Mouse (Mus musculus): ENCODE measurements around the gene 5730409E04Rik. TPM values are rescaled to one million over a fixed set of nuclear protein-coding genes. Genes with fewer than 3 reads are reported as not detected.
A peak's percentile ranks its signal among the peaks of the same experiment; 100 is the strongest.

5730409E04Rik gene
- polyA plus RNA-seq, 1 experiment from 2014 or later, result 1.7 TPM

DNA sequence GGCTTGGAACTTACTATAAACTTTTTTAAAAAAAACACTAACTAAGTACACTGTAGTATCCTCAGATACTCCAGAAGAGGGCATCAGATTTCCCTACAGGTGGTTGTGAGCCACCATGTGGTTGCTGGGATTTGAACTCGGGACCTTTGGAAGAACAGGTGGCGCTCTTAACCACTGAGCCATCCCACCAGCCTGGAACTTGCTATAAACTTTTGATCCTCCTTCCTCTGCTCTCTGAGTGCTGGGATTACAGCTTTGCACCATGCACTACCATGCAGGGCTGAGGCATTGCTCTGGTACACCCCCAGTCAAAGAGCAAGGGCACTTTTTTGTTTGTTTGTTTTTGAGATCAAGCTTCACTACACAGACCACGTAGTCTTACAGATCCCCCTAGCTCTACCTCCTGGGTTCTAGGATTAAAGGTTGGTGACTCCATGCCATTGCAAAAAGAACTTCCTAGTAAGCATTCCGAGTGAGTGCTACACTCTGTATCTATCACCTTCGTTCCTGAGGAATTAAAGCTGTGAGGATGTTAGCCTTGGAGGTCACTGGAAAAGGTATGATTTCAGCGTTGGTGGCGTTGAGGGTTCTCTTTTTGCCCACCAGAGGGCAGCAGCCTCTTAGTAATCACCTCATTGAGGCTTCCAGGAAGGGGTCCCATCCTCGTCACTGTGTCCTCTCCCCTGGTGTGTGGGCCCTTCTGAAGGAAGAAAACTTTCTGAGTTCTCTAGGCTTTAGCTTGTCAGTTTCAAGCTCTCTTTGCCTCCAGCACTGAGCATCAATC, 9.5 kb upstream of the 5730409E04Rik start:
- Histone ChIP-seq H3K4me1 (replicated peaks; ENCODE audit: control insufficient read depth, insufficient read depth, low read length) (peaks cover 15% of the 10 kb centered on the region), H3K9me3 (ENCODE audit: control insufficient read depth, low read length) (no peaks in the 10 kb centered on the region), H3K27me3 (ENCODE audit: control insufficient read depth, insufficient read depth, low read length) (peaks cover 13% of the 10 kb centered on the region), H3K4me3 (ENCODE audit: low read depth, low read length) (no peak overlapping the region), H3K9ac (ENCODE audit: low read length) (no peak overlapping the region), H3K4me2 (ENCODE audit: low read depth, low read length, severe bottlenecking) (no peak overlapping the region), H3K27ac (ENCODE audit: low read depth, low read length) (no peak overlapping the region), H3K36me3 (ENCODE audit: control insufficient read depth, insufficient read depth, low read length) (no peaks in the 10 kb centered on the region)
- ATAC-seq (replicated peaks; ENCODE audit: low FRiP score) (no peak), DNase-seq (ENCODE audit: low spot score) (peak; percentile 80)
- WGBS, result 33% methylated on average over 8 of the region's 8 CpGs

DNA sequence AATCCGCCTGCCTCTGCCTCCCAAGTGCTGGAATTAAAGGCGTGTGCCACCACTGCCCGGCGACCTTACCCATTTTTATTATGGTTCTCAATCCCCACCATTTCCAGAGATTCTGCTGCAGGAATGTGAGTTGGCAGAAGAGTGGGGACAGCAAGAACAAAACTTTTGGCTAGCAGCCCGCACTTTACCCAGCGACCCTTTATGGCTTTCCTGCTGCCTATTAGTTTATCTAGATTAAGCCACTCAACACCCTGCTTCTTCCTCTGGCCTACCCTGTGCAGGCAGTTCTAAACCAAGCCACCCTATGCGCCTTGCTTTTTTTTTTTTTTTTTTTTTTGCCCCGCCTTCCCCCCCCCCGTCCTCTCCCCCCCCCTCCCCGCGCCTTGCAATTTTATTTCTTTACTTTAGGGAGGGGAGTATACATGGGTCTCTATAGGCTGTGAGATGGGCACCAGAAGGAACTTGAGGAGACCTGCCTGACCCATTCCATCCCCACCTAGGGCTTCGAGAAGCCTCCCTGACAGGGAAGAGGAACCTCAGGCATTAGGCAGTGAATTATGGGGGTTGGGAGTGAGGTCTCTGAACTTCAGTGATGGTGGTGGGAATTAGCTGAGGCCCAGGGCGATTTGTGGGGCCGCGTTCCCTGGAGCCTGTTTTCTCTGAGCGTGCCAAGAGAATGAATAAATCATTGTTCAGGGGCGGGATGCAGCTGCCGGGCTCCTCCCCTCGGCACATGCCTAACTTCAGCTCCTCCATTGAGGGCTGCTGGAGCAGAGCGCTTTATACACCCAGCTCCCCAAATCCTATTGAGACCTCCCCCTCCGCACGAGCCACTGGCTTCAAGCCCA, 7.8 kb upstream of the 5730409E04Rik start:
- Histone ChIP-seq H3K9me3 (ENCODE audit: control insufficient read depth, low read length) (no peaks in the 10 kb centered on the region), H3K4me1 (replicated peaks; ENCODE audit: control insufficient read depth, insufficient read depth, low read length) (peaks cover 15% of the 10 kb centered on the region), H3K4me2 (ENCODE audit: low read depth, low read length, severe bottlenecking) (peak overlapping the region; percentile 45), H3K4me3 (ENCODE audit: low read depth, low read length) (peak overlapping the region; percentile 6; the same call in 1 of the 2 replicates), H3K27me3 (ENCODE audit: control insufficient read depth, insufficient read depth, low read length) (peaks cover 25% of the 10 kb centered on the region), H3K27ac (ENCODE audit: low read depth, low read length) (peak overlapping the region; percentile 72), H3K9ac (ENCODE audit: low read length) (peak overlapping the region; percentile 16; the same call in 1 of the 2 replicates), H3K36me3 (ENCODE audit: control insufficient read depth, insufficient read depth, low read length) (no peaks in the 10 kb centered on the region)
- ATAC-seq (replicated peaks; ENCODE audit: low FRiP score) (peak; percentile 95), DNase-seq (ENCODE audit: low spot score) (peak; percentile 88)
- 26% methylated on average over 18 of the region's 22 CpGs for WGBS

DNA sequence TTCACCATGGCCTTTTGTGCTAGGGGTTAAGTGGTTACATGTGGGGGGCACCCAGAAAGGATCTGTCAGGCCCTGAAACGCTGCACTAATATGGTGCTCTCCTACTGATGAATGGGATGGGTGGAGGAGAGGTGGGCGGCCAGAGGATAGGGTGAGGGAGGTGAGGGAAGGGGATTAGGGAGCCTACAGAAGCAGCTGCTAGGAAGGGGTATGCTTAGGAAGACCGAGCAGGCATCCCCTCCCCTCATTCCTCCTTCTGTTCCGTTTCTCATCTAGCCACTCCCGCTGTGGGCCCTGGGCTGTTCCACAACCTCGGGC, 7.2 kb upstream of the 5730409E04Rik start:
- Histone ChIP-seq H3K27me3 (ENCODE audit: control insufficient read depth, insufficient read depth, low read length) (peaks cover 25% of the 10 kb centered on the region), H3K4me1 (replicated peaks; ENCODE audit: control insufficient read depth, insufficient read depth, low read length) (peaks cover 15% of the 10 kb centered on the region), H3K27ac (ENCODE audit: low read depth, low read length) (peak overlapping the region; percentile 72), H3K4me3 (ENCODE audit: low read depth, low read length) (peak overlapping the region; percentile 6; the same call in 1 of the 2 replicates), H3K36me3 (ENCODE audit: control insufficient read depth, insufficient read depth, low read length) (no peaks in the 10 kb centered on the region), H3K4me2 (ENCODE audit: low read depth, low read length, severe bottlenecking) (peak overlapping the region; percentile 45), H3K9ac (ENCODE audit: low read length) (peak overlapping the region; percentile 16; the same call in 1 of the 2 replicates), H3K9me3 (ENCODE audit: control insufficient read depth, low read length) (no peaks in the 10 kb centered on the region)
- DNase-seq (ENCODE audit: low spot score), result no peak
- WGBS, result 1% methylated on average over 6 of the region's 6 CpGs
- no peak; the same call in 1 of the 2 replicates for ATAC-seq (replicated peaks; ENCODE audit: low FRiP score)

DNA sequence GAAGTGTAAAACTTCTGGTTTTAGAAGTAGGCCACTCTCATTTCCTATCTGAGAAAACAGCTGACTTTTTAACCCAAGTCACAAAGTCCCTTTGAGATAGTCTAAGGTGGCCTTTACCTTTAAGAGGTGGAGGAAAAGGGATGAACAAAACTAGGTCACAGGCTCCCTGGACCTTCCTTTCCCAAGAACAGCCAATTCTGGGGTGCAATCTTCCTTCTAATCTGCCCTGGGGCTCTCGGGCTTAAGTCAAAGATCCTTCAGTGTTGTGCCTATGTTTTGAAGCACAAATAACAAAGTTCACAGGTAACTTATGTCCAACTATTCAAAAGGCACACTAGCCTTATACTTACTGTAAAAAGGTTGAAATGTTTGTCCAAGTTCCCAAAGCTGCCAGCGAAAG, 5.5 kb upstream of the 5730409E04Rik start:
- no peak for ATAC-seq (replicated peaks; ENCODE audit: low FRiP score)
- H3K4me3 ChIP-seq (ENCODE audit: low read depth, low read length), result no peak overlapping the region
- H3K9me3 ChIP-seq (ENCODE audit: control insufficient read depth, low read length), result no peaks in the 10 kb centered on the region
- H3K9ac ChIP-seq (ENCODE audit: low read length), result no peak overlapping the region
- no peak overlapping the region for H3K4me2 ChIP-seq (ENCODE audit: low read depth, low read length, severe bottlenecking)
- peaks cover 25% of the 10 kb centered on the region for H3K27me3 ChIP-seq (ENCODE audit: control insufficient read depth, insufficient read depth, low read length)
- 70% methylated on average over 2 of the region's 2 CpGs for WGBS
- H3K27ac ChIP-seq (ENCODE audit: low read depth, low read length), result no peak overlapping the region
- H3K36me3 ChIP-seq (ENCODE audit: control insufficient read depth, insufficient read depth, low read length), result no peaks in the 10 kb centered on the region
- H3K4me1 ChIP-seq (replicated peaks; ENCODE audit: control insufficient read depth, insufficient read depth, low read length), result peaks cover 15% of the 10 kb centered on the region
- no peak for DNase-seq (ENCODE audit: low spot score)

DNA sequence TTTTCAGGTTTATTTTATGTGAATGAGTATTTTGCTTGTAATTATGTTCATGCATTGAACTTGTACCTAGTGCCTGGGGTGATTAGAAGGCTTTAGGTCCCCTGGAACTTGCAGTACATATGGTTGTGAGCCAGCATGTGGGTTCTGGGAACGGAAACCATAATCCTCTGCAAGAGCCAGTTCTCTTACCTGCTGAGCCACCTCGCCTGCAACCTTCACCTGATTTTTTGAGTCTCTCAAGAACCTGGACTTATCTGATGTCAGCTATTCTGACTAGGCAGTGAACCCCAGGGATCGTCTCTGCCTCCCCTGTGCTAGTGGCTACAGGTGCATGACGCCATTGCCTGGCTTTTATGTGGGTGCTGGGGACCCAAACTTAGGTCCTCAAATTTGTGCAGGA, 3.9 kb upstream of the 5730409E04Rik start:
- no peak overlapping the region for H3K4me3 ChIP-seq (ENCODE audit: low read depth, low read length)
- no peaks in the 10 kb centered on the region for H3K9me3 ChIP-seq (ENCODE audit: control insufficient read depth, low read length)
- no peak overlapping the region for H3K27ac ChIP-seq (ENCODE audit: low read depth, low read length)
- WGBS, result 87% methylated on average over 4 of the region's 4 CpGs
- no peak overlapping the region for H3K9ac ChIP-seq (ENCODE audit: low read length)
- peaks cover 25% of the 10 kb centered on the region for H3K27me3 ChIP-seq (ENCODE audit: control insufficient read depth, insufficient read depth, low read length)
- no peak overlapping the region for H3K4me2 ChIP-seq (ENCODE audit: low read depth, low read length, severe bottlenecking)
- H3K36me3 ChIP-seq (ENCODE audit: control insufficient read depth, insufficient read depth, low read length), result no peaks in the 10 kb centered on the region
- peaks cover 16% of the 10 kb centered on the region for H3K4me1 ChIP-seq (replicated peaks; ENCODE audit: control insufficient read depth, insufficient read depth, low read length)
- ATAC-seq (replicated peaks; ENCODE audit: low FRiP score), result no peak
- no peak for DNase-seq (ENCODE audit: low spot score)

DNA sequence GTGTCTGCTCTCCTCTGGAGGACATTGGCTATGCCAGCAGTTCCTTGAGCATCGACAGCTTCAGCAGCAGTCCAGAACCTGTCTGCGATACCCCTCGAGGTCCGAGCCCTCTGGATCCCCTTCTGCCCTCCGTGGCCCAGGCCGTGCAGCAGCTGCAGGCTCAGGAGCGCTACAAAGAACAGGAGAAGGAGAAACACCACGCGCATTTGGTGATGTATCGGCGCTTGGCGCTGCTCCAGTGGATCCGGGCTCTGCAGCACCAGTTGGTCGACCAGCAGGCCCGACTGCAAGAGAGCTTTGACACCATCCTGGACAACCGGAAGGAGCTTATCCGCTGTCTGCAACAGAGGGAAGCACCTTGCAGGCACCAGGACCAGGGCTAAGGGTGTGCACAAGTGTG, 2.4 kb downstream of the 5730409E04Rik start:
- no peak overlapping the region for H3K4me3 ChIP-seq (ENCODE audit: low read depth, low read length)
- no peak overlapping the region for H3K27ac ChIP-seq (ENCODE audit: low read depth, low read length)
- DNase-seq (ENCODE audit: low spot score) (no peak), ATAC-seq (replicated peaks; ENCODE audit: low FRiP score) (no peak)
- H3K9me3 ChIP-seq (ENCODE audit: control insufficient read depth, low read length), result no peaks in the 10 kb centered on the region
- H3K4me2 ChIP-seq (ENCODE audit: low read depth, low read length, severe bottlenecking), result no peak overlapping the region
- no peaks in the 10 kb centered on the region for H3K36me3 ChIP-seq (ENCODE audit: control insufficient read depth, insufficient read depth, low read length)
- no peak overlapping the region for H3K9ac ChIP-seq (ENCODE audit: low read length)
- H3K27me3 ChIP-seq (ENCODE audit: control insufficient read depth, insufficient read depth, low read length), result peaks cover 2% of the 10 kb centered on the region; the same call in 1 of the 2 replicates
- 91% methylated on average over 17 of the region's 17 CpGs for WGBS
- H3K4me1 ChIP-seq (replicated peaks; ENCODE audit: control insufficient read depth, insufficient read depth, low read length), result 0 out of 2 replicates have a peak, but pooled peaks cover 1% of the 10 kb centered on the region

DNA sequence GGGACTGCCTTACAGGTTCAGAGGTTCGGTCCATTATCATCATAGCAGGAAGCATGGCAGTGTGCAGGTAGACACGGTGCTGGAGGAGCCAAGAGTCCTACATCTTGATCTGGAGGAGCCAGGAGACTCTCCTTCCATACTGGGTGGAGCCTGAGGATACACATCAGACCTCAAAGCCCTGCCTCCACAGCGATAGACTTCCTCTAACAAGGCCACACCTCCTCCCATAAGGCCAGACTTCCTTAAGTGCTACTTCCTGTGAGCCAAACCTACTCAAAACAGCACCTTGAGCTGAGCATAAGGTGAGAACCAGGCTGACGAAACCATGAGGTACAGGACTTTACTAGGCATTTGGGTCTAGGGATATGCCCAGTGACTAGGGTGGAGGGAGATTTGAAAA, 6.7 kb downstream of the 5730409E04Rik start:
- 89% methylated on average over 4 of the region's 4 CpGs for WGBS
- no peaks in the 10 kb centered on the region for H3K9me3 ChIP-seq (ENCODE audit: control insufficient read depth, low read length)
- no peak for ATAC-seq (replicated peaks; ENCODE audit: low FRiP score)
- no peak for DNase-seq (ENCODE audit: low spot score)
- no peak overlapping the region for H3K27ac ChIP-seq (ENCODE audit: low read depth, low read length)
- H3K36me3 ChIP-seq (ENCODE audit: control insufficient read depth, insufficient read depth, low read length), result no peaks in the 10 kb centered on the region
- no peak overlapping the region for H3K4me3 ChIP-seq (ENCODE audit: low read depth, low read length)
- peaks cover 7% of the 10 kb centered on the region; the same call in 1 of the 2 replicates for H3K4me1 ChIP-seq (replicated peaks; ENCODE audit: control insufficient read depth, insufficient read depth, low read length)
- no peak overlapping the region for H3K4me2 ChIP-seq (ENCODE audit: low read depth, low read length, severe bottlenecking)
- H3K9ac ChIP-seq (ENCODE audit: low read length), result no peak overlapping the region
- peaks cover 9% of the 10 kb centered on the region for H3K27me3 ChIP-seq (ENCODE audit: control insufficient read depth, insufficient read depth, low read length)

DNA sequence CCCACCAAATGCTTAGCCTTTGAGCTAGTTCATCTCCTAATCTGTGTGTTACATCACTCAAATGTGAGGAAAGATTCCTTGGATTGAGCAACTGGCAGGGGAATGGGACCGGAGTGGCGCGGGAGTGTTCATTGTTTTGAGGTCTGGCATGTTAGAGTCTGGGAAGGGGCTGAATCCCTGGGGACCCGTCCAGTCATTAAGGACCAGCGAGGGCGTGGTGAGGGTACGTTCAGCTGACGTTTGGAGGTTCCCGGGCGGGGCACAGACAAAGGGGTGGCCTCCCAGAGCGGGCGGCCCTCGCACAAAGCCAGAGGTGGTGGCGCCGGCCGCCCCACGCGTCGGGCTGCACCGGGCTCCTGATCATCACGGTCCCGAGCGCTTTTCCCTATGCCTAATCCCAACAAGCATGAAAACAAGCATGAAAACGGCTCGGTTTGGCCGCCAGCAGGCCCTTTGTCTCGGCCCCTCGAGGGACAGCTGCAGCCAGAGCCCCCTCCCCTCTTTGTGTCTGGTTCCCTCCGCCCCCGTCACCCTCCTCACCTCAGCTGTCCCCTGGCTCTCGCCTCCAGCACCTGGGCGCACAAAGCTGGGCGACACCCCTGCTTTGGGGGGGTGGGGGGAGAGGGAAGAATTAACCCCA, 10.2 kb downstream of the 5730409E04Rik start:
- Histone ChIP-seq H3K27ac (ENCODE audit: low read depth, low read length) (peak overlapping the region; percentile 87), H3K4me3 (ENCODE audit: low read depth, low read length) (peak overlapping the region; percentile 27), H3K9me3 (ENCODE audit: control insufficient read depth, low read length) (no peaks in the 10 kb centered on the region), H3K27me3 (ENCODE audit: control insufficient read depth, insufficient read depth, low read length) (peaks cover 13% of the 10 kb centered on the region), H3K9ac (ENCODE audit: low read length) (peak overlapping the region; percentile 69), H3K4me1 (replicated peaks; ENCODE audit: control insufficient read depth, insufficient read depth, low read length) (peaks cover 7% of the 10 kb centered on the region; the same call in 1 of the 2 replicates), H3K36me3 (ENCODE audit: control insufficient read depth, insufficient read depth, low read length) (no peaks in the 10 kb centered on the region), H3K4me2 (ENCODE audit: low read depth, low read length, severe bottlenecking) (peak overlapping the region; percentile 63)
- under 1% methylated on average over 33 of the region's 33 CpGs for WGBS
- ATAC-seq (replicated peaks; ENCODE audit: low FRiP score), result peak; percentile 86
- DNase-seq (ENCODE audit: low spot score), result peak; percentile 81
